Comparison of ENCODE assay signal across 8 mouse cellular contexts in genomic region chr4:134249651-134250050, GRCm38 (mm10). TPM values are rescaled to one million over a fixed set of nuclear protein-coding genes. Genes with fewer than 3 reads are reported as not detected.
A peak's percentile ranks its signal among the peaks of the same experiment; 100 is the strongest.
DNase-seq lines count a peak whose midpoint lies in the region; ATAC-seq and TF ChIP-seq lines count a peak whose summit lies in the region.

No protein-coding gene starts in this region.

- no peak overlapping the region for H3K4me3 ChIP-seq in C2C12 (ENCODE audit: insufficient read depth, poor library complexity, severe bottlenecking)
- H3K4me3 ChIP-seq in heart, postnatal 0 days (ENCODE audit: low read depth, low read length) = peak overlapping the region; percentile 38
- peak overlapping the region; percentile 28 for H3K4me3 ChIP-seq in lung, postnatal 0 days (ENCODE audit: low read depth, low read length)

- no peaks in the 10 kb centered on the region for H3K36me3 ChIP-seq in C2C12 (ENCODE audit: control insufficient read depth, insufficient read depth)
- H3K36me3 ChIP-seq in heart, postnatal 0 days (replicated peaks; ENCODE audit: control insufficient read depth, insufficient read depth, low read length) = no peaks in the 10 kb centered on the region
- no peaks in the 10 kb centered on the region for H3K36me3 ChIP-seq in lung, postnatal 0 days (ENCODE audit: insufficient read depth, low read length)

- TF ChIP-seq EP300 in heart, postnatal 0 days (IDR thresholded peaks at IDR 0.05; ENCODE audit: low read depth) = no peak
- no peak for TF ChIP-seq EP300 in lung, postnatal 0 days (IDR thresholded peaks at IDR 0.05)

- peak; percentile 85 for DNase-seq in adrenal gland, postnatal 10 days
- DNase-seq in heart, postnatal 0 days (ENCODE audit: low spot score) = no peak
- DNase-seq in layer of hippocampus, adult 18-20 months (ENCODE audit: low spot score in 2 of 2) = peak; percentile 36 to 69
- peak; percentile 81 for DNase-seq in lung, postnatal 0 days (ENCODE audit: low spot score)
- DNase-seq in ovary, postnatal 36 days (ENCODE audit: low spot score) = peak; percentile 75
- DNase-seq in thymus, postnatal 14 days = peak; percentile 81

- H3K9ac ChIP-seq in heart, postnatal 0 days (replicated peaks; ENCODE audit: low read depth, low read length) = no peak overlapping the region
- no peak overlapping the region for H3K9ac ChIP-seq in lung, postnatal 0 days (replicated peaks; ENCODE audit: low read depth)

- H3K4me2 ChIP-seq in heart, postnatal 0 days (ENCODE audit: low read depth, low read length) = peak overlapping the region; percentile 79
- peak overlapping the region; percentile 84 for H3K4me2 ChIP-seq in lung, postnatal 0 days (replicated peaks; ENCODE audit: low read depth, low read length)

- peaks cover 3% of the 10 kb centered on the region for H3K79me3 ChIP-seq in C2C12 (ENCODE audit: low read depth)

- ATAC-seq in erythroid progenitor cell, adult 5-6 weeks (replicated peaks; ENCODE audit: low FRiP score, poor library complexity, severe bottlenecking) = peak; percentile 31; the same call in 1 of the 2 replicates
- peak; percentile 69 for ATAC-seq in heart, postnatal 0 days (ENCODE audit: insufficient read depth, low read depth)
- ATAC-seq in lung, postnatal 0 days = peak; percentile 49

- peaks cover 5% of the 10 kb centered on the region for H3K79me2 ChIP-seq in C2C12 (ENCODE audit: control insufficient read depth, insufficient read depth)

- 2% methylated on average over 30 of the region's 30 CpGs for WGBS in heart, postnatal 0 days
- WGBS in lung, postnatal 0 days = 1% methylated on average over 30 of the region's 30 CpGs

- peaks cover 69% of the 10 kb centered on the region for H3K27me3 ChIP-seq in C2C12 (ENCODE audit: control insufficient read depth, insufficient read depth, insufficient read length)
- H3K27me3 ChIP-seq in heart, postnatal 0 days (ENCODE audit: control insufficient read depth, insufficient read depth, low read length) = peaks cover 48% of the 10 kb centered on the region
- peaks cover 24% of the 10 kb centered on the region for H3K27me3 ChIP-seq in lung, postnatal 0 days (replicated peaks; ENCODE audit: insufficient read depth, low read length)

- no peak overlapping the region for H3ac ChIP-seq in C2C12 (ENCODE audit: control insufficient read depth, insufficient read length, low read depth)

- H3K9me3 ChIP-seq in heart, postnatal 0 days (replicated peaks; ENCODE audit: control insufficient read depth, low read length) = no peaks in the 10 kb centered on the region
- H3K9me3 ChIP-seq in lung, postnatal 0 days (ENCODE audit: low read length) = no peaks in the 10 kb centered on the region

- peaks cover 21% of the 10 kb centered on the region for H3K4me1 ChIP-seq in heart, postnatal 0 days (ENCODE audit: control insufficient read depth, insufficient read depth)
- H3K4me1 ChIP-seq in lung, postnatal 0 days (ENCODE audit: insufficient read depth, low read depth, low read length) = peaks cover 17% of the 10 kb centered on the region; the same call in 1 of the 2 replicates

- TF ChIP-seq CTCF in C2C12 (IDR thresholded peaks at IDR 0.05; ENCODE audit: control insufficient read depth, insufficient read depth, insufficient read length) = peak; percentile 96
- TF ChIP-seq CTCF in heart, postnatal 0 days (IDR thresholded peaks at IDR 0.05; ENCODE audit: low read depth) = peak; percentile 85
- TF ChIP-seq CTCF in lung, postnatal 0 days (IDR thresholded peaks at IDR 0.05) = peak; percentile 94

- H3K27ac ChIP-seq in heart, postnatal 0 days (ENCODE audit: low read depth) = no peak overlapping the region
- H3K27ac ChIP-seq in lung, postnatal 0 days (ENCODE audit: low read length) = no peak overlapping the region

TF ChIP-seq in C2C12, 6 proteins besides CTCF, POLR2A, EP300 and RAD21:
- TF ChIP-seq MAX (IDR thresholded peaks at IDR 0.05) (no peak), FOSL1 (IDR thresholded peaks at IDR 0.05; ENCODE audit: insufficient read depth, low read length, poor library complexity, severe bottlenecking) (no peak), USF1 (IDR thresholded peaks at IDR 0.05; ENCODE audit: low read depth) (no peak), MYOD1 (IDR thresholded peaks at IDR 0.05; ENCODE audit: control insufficient read depth, insufficient read length, low read depth) (no peak), MYOG (IDR thresholded peaks at IDR 0.05; ENCODE audit: control insufficient read depth, extremely low read depth, insufficient read length) (no peak), CEBPB (IDR thresholded peaks at IDR 0.05; ENCODE audit: low read depth) (no peak)

RNA-seq across cellular contexts. Expression of gene Gm30191, which starts 2.9 kb away (rescaled TPM):
- not detected for polyA plus RNA-seq in C2C12 (2012; fragmentation: generic; extraction: Trizol)
- total RNA-seq in adrenal gland, postnatal 10 days (2021) = not detected
- not detected in 2 replicates for total RNA-seq in erythroid progenitor cell, adult 5-6 weeks (2015; ENCODE audit: low replicate concordance)
- total RNA-seq in erythroid progenitor cell, adult 5-6 weeks (2017; ENCODE audit: low replicate concordance) = not detected in 2 replicates
- total RNA-seq in heart, postnatal 0 days (2014; rRNA removed; ENCODE audit: low replicate concordance) = not detected in 2 replicates
- polyA plus RNA-seq in heart, postnatal 0 days (2015; fragmentation: Nextera tagmentation; extraction: Ambion mirVana) = not detected in 2 replicates
- total RNA-seq in layer of hippocampus, adult 18-20 months (2021) = not detected
- polyA plus RNA-seq in lung, postnatal 0 days (2015; fragmentation: Nextera tagmentation; extraction: Ambion mirVana) = not detected in 2 replicates

RNA-seq across cellular contexts. Expression of gene Grrp1, which starts 4.3 kb away (rescaled TPM):
- polyA plus RNA-seq in C2C12 (2012; fragmentation: generic; extraction: Trizol) = not detected
- total RNA-seq in adrenal gland, postnatal 10 days (2021) = 10 to 100 TPM; 12.3 to 21.7 TPM
- not detected in 2 replicates for total RNA-seq in erythroid progenitor cell, adult 5-6 weeks (2015; ENCODE audit: low replicate concordance)
- not detected in 2 replicates for total RNA-seq in erythroid progenitor cell, adult 5-6 weeks (2017; ENCODE audit: low replicate concordance)
- 18.4 and 26.1 TPM in 2 replicates for total RNA-seq in heart, postnatal 0 days (2014; rRNA removed; ENCODE audit: low replicate concordance)
- 6.0 and 6.5 TPM in 2 replicates for polyA plus RNA-seq in heart, postnatal 0 days (2015; fragmentation: Nextera tagmentation; extraction: Ambion mirVana)
- 1 to 10 TPM; 1.6 to 1.7 TPM for total RNA-seq in layer of hippocampus, adult 18-20 months (2021)
- polyA plus RNA-seq in lung, postnatal 0 days (2015; fragmentation: Nextera tagmentation; extraction: Ambion mirVana) = 23.6 and 24.5 TPM in 2 replicates

RNA-seq across cellular contexts. Expression of gene Zfp593, which starts 4.3 kb away (rescaled TPM):
- polyA plus RNA-seq in C2C12 (2012; fragmentation: generic; extraction: Trizol) = 20.4 TPM
- 10 to 100 TPM in 1 of 2 experiments, 1 to 10 TPM in 1; 7.9 to 10.1 TPM for total RNA-seq in adrenal gland, postnatal 10 days (2021)
- total RNA-seq in erythroid progenitor cell, adult 5-6 weeks (2015; ENCODE audit: low replicate concordance) = 2.2 and 4.6 TPM in 2 replicates
- not detected in 2 replicates for total RNA-seq in erythroid progenitor cell, adult 5-6 weeks (2017; ENCODE audit: low replicate concordance)
- 4.0 and 4.2 TPM in 2 replicates for total RNA-seq in heart, postnatal 0 days (2014; rRNA removed; ENCODE audit: low replicate concordance)
- polyA plus RNA-seq in heart, postnatal 0 days (2015; fragmentation: Nextera tagmentation; extraction: Ambion mirVana) = 5.4 and 6.0 TPM in 2 replicates
- total RNA-seq in layer of hippocampus, adult 18-20 months (2021) = 10 to 100 TPM; 11.9 to 12.2 TPM
- 9.0 and 9.2 TPM in 2 replicates for polyA plus RNA-seq in lung, postnatal 0 days (2015; fragmentation: Nextera tagmentation; extraction: Ambion mirVana)

RNA-seq across cellular contexts. Expression of gene E130218I03Rik, which starts 6.2 kb away (rescaled TPM):
- 0.36 TPM for polyA plus RNA-seq in C2C12 (2012; fragmentation: generic; extraction: Trizol)
- not detected for total RNA-seq in adrenal gland, postnatal 10 days (2021)
- not detected in 2 replicates for total RNA-seq in erythroid progenitor cell, adult 5-6 weeks (2015; ENCODE audit: low replicate concordance)
- not detected in 2 replicates for total RNA-seq in erythroid progenitor cell, adult 5-6 weeks (2017; ENCODE audit: low replicate concordance)
- total RNA-seq in heart, postnatal 0 days (2014; rRNA removed; ENCODE audit: low replicate concordance) = not detected in 2 replicates
- polyA plus RNA-seq in heart, postnatal 0 days (2015; fragmentation: Nextera tagmentation; extraction: Ambion mirVana) = 0.16 and 0.20 TPM in 2 replicates
- not detected for total RNA-seq in layer of hippocampus, adult 18-20 months (2021)
- 0.31 TPM in 1 of 2 replicates, not detected in the other for polyA plus RNA-seq in lung, postnatal 0 days (2015; fragmentation: Nextera tagmentation; extraction: Ambion mirVana)

RNA-seq across cellular contexts. Expression of gene Cnksr1, which starts 11.5 kb away (rescaled TPM):
- polyA plus RNA-seq in C2C12 (2012; fragmentation: generic; extraction: Trizol) = 0.02 TPM
- total RNA-seq in adrenal gland, postnatal 10 days (2021) = under 1 TPM; 0.45 to 0.51 TPM
- total RNA-seq in erythroid progenitor cell, adult 5-6 weeks (2015; ENCODE audit: low replicate concordance) = not detected in 2 replicates
- not detected in 2 replicates for total RNA-seq in erythroid progenitor cell, adult 5-6 weeks (2017; ENCODE audit: low replicate concordance)
- total RNA-seq in heart, postnatal 0 days (2014; rRNA removed; ENCODE audit: low replicate concordance) = 0.69 and 5.1 TPM in 2 replicates
- polyA plus RNA-seq in heart, postnatal 0 days (2015; fragmentation: Nextera tagmentation; extraction: Ambion mirVana) = 0.66 and 0.77 TPM in 2 replicates
- under 1 TPM; 0.13 to 0.64 TPM for total RNA-seq in layer of hippocampus, adult 18-20 months (2021)
- polyA plus RNA-seq in lung, postnatal 0 days (2015; fragmentation: Nextera tagmentation; extraction: Ambion mirVana) = 11.9 and 13.0 TPM in 2 replicates
